Mouse (Mus musculus): ENCODE data around the gene Gldc. TPM values are rescaled to one million over a fixed set of nuclear protein-coding genes. Genes with fewer than 3 reads are reported as not detected.

Gene Gldc
- total RNA-seq, 2 experiments from 2014 or later: 21.8 to 22.1 TPM

DNA sequence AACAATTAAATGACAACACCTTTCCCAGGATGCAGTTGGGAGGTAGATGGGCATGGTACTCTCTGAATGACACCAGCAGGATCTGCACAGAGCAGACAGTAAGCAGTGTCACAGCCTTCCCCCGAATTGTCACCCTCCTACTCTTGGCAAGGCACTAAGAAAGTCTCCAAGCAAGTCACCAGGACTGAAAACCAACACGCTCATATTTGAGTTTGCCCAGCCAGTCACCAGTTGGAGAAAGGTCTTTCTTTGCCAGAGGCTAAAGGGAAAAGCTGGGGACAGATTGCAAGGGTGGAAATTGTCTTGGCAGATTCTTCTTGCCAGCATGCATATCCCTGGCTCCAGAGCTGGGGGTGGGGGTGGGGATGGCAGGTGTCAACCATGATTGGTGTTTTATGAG, 11.0 kb downstream of the Gldc start:
- peak in 1 of 2 experiments; percentile 9 for DNase-seq (ENCODE audit: low spot score in 2 of 2)
- intact Hi-C loops (cut with DNase I): no loop called here

DNA sequence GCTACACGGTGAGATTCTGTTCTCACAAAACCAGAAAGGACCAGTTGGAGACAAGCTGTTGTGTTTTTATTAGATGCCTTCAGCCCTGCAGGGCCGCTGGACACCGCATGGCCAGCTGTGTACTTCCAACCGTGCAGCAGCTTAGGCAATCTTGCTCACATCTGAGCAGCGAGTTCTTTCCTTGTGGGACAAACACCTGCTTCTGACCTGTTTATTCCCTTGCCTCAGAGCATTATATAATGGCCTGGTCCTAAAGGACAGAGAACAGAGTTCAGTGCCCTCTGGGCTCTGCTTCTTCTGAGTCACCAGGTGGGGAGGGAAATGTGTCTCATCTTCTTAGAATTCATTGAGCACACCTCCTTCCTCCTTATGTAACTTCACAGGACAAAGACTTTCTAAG, 12.4 kb downstream of the Gldc start:
- no peak for DNase-seq (ENCODE audit: low spot score in 2 of 2)
- intact Hi-C loops (cut with DNase I): no loop called here

DNA sequence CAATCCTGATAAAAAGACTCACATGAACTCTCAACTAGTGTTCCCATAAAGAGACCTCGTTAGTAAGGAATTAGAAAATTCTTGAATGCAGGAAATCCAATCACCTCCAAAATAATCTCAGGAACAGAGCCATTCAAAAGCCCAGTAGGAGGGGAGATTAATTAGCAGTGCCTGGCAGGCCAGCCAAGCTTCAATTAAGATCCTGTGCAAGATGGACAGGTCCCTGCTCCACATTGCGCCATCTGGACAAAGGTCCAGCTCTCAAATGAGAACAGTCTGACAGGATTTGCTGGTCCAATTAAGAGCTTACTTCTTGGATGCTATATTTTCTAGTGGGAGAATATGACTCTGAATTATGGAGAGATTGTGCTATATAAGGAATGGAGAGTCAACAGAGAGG, 15.2 kb downstream of the Gldc start:
- intact Hi-C loops (cut with DNase I): no loop called here
- DNase-seq (ENCODE audit: low spot score in 2 of 2): peak in 1 of 2 experiments; percentile 58

DNA sequence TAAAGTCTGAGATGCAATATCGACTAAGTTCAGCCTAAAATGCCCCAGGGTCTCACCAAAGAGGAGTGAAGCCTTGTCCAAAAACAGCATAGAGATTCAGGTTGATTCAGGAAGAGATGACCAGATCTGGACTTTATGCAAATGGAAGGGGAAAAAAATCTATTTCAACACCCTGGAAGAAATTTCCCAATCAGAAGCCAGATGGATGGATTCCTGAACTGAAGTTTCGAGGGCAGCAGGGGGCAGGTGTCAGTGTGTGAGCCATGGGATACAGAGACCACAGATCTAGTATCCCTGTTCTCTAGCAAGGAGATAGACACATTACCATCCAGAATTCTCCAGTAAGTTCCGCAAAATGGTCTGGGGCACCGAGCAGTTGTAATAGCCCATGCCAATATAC, 17.0 kb downstream of the Gldc start:
- intact Hi-C loops (cut with DNase I): no loop called here

DNA sequence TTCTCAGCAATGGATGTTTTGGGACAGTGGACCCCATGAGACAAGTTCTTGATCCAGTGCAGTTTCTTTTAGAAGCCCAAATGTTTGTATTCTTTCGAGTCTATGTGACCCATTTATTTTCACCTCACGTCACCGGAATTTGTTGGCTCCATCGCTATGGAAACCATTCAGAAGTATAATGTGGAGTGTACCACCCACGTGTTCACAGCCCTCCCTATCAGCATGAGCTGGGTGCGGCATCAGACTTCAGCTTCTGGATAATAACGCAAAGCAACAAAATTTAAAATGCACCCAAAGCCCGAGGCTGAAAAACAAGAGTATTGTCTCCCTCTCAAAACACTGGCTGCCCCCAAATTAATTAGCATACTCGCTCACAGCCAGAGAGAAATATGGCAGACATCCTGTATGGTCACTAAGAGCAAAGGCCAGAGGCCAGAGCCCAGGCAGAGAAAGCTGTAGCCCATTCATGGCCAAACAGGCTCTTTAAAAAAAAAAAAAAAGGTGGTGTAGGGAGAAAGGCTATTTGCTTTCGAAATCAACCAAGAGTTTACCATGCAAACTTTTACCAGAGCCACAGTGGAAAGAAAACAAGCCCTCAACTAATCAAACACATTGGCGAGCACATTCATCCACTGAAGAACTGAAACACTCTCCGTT, 18.1 kb downstream of the Gldc start:
- intact Hi-C loops (cut with DNase I): no loop called here
- peak; percentile 57 to 79 for DNase-seq (ENCODE audit: low spot score in 2 of 2)

More for the DNA sequence above, 17.0 kb downstream of the Gldc start:
- DNase-seq (ENCODE audit: low spot score in 2 of 2): no peak

DNA sequence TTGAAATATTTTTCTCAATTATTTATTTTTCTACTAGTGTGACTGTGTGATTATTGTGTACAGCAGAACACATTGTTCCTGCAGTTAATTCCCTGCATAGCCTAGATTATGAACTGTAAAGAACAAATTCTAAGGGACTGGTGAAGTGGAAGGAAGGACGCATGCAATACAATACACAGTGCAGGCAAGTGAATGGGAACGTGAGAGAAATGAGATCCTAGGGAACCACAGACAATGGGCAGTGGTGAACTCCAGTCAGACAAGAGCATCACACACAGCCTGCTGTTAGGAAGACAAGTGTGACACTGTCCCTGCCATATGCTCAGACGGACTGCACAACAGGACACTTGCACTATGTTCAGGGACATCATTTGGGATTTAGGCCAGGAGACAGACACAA, 21.5 kb downstream of the Gldc start:
- DNase-seq (ENCODE audit: low spot score in 2 of 2): no peak
- intact Hi-C loops (cut with DNase I): no loop called here

DNA sequence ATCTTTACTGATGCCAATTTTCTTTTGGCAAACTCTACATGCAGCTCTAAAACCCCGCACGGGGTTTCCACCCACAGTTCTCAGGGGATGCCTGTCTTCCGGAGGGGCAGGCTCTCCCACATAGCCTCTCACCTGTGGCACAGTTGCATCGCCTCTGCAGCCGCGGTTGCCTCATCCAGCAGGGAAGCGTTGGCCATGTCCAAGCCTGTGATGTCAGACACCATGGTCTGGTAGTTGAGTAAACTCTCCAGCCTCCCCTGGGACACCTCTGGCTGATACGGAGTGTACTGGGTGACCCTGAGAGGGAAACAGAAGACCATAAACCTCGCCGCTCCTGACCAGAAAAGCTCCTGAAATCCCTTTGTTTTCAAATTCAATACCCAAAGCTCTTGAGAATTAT, 23.9 kb downstream of the Gldc start:
- DNase-seq (ENCODE audit: low spot score in 2 of 2): no peak
- intact Hi-C loops (cut with DNase I): no loop called here

DNA sequence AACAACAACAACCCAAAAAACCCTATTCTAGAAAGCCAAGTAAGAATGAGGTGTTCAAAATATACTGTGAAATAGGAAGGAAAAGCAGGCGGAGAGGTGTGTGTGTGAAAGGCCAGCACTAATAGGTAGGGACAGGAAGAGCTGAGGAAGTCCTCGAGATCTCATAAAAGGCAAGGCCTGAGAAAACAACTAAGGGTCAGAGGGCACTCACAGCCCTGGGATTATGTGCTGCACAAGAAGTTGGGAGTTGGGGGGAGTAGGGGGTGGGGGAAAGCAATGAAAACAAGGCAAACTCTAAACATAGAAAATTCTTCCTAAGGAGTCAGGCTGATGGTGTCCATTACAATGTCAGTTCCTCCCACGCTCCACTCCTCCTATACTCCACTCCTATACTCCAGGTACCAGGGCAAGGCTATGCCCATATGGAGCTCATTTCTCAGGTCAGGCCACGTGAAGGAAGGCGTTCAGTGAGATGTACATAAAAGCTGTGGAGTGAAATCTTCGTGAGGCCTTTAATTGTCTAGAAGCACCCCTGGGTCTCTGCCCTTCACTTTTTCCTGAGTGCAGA, 25.9 kb downstream of the Gldc start:
- DNase-seq (ENCODE audit: low spot score in 2 of 2): no peak
- intact Hi-C loops (cut with DNase I): no loop called here

DNA sequence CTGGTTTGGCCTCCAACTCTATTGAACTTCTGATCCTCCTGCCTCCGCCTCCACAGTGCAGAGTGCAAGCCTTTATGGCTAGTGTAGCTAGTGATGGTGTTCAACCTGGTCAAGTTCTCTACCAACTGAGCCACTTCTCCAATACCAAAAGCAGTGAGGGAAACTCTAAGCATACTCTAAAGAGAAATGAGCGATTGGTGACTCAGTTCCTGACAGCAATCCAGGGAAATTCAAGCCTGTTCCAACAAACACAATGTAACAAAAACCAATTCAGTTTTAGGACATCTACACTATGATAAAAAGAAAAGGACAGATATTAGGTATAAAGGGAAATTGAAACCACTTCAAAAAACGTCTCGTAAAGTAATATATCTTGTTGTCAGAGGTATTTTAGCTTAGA, 27.9 kb downstream of the Gldc start:
- DNase-seq (ENCODE audit: low spot score in 2 of 2): no peak
- intact Hi-C loops (cut with DNase I): no loop called here

DNA sequence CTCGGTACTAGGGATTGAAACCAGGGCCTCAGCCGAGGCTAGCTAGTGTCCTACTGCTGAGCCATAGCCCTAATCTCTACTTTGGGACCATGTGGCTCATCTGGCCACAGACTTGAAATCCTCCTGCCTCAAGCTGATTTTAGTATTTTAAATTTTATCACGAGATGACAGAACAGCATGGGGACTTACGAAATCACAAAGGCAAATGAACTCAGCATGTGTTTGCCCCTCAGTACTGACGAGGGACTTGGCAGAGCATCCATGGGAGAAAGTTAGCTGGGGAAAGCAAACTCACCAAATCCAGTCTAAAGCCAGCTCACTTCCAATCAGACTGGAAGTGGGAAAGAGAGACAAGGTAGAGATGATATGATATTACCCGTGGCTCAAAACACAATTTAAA, 28.5 kb downstream of the Gldc start:
- intact Hi-C loops (cut with DNase I): no loop called here
- no peak for DNase-seq (ENCODE audit: low spot score in 2 of 2)

DNA sequence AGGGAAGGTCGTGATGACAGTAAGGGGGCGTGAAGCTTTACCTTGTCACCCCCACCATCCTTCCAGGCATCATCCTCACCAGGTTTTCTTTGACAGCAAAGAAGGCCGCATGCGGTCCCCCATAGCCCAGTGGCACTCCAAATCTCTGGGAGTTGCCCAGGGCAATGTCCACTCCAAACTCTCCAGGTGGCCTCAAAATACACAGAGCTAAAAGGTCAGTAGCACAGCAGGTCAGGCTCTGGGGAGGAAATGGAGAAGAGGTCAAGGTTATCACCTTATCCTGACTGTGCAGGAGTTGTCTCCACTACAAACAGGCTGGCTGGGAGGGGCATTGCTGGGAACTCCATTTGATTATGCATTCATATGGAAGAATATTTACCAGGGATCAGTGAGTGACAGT, 30.1 kb downstream of the Gldc start:
- intact Hi-C loops (cut with DNase I): no loop called here
- no peak for DNase-seq (ENCODE audit: low spot score in 2 of 2)

DNA sequence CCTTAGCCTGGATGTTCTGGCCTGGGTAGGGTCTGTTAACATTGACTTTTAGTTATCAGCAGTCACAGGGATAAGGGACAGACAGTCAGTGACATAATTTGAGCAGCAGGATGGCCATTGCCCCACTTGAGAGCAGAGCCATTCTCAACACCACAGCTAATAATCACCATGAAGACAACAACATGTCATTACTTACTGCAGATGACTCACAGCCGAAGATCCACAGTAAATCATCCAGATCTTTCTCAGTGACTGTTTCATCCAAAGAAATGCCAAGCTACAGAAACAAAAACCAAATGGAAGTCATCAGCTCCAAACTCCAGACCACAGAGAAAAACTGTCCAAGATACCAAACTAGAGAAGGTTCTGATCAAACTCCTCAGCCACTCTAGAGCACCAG, 38.9 kb downstream of the Gldc start:
- no peak for DNase-seq (ENCODE audit: low spot score in 2 of 2)
- intact Hi-C loops (cut with DNase I): no loop called here

DNA sequence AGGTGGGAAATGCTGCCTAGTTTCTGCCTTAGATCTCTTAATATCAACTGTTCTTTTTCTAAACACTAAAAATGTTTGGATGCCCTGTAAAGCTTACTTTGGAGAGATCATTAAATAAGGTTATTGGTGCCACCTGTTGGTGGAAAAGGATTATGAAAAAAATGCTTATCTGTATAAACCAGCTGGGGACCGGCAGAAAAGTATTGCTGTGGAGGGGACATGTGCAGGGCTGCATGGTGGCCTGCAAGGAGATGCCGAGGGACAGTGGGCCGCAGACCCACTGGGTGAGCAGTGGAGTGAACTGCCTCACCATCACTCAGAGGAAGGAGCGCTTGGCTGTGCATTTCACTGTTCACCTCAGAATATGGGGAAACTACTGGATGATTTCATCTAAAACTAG, 47.1 kb downstream of the Gldc start:
- peak in 1 of 2 experiments; percentile 65 for DNase-seq (ENCODE audit: low spot score in 2 of 2)
- intact Hi-C loops (cut with DNase I): loop anchor here (5.0 to 10.0 kb wide), 3 partner anchors 143 to 446 kb away; no protein-coding TSS in a partner anchor

DNA sequence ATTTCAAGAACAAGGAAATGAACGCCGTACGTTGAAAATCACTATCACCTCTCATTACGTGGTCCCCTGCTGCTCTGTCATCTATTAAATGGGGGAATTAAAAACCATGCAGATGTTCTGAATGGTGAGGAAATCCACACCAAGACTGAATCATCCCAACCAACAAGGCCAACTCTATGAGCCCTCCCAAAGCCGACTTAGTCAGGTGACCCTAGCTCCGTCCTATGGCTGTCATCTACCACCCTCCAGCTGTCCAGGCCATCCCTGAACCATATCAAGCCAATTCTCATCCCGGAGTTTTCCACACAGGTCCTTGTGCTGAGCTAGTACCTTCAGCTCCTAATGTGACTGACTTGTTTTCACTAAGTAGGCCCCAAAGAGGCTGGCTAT, 49.6 kb downstream of the Gldc start:
- no peak for DNase-seq (ENCODE audit: low spot score in 2 of 2)
- intact Hi-C loops (cut with DNase I): loop anchor here (5.0 to 10.0 kb wide), 3 partner anchors 141 to 443 kb away; no protein-coding TSS in a partner anchor

DNA sequence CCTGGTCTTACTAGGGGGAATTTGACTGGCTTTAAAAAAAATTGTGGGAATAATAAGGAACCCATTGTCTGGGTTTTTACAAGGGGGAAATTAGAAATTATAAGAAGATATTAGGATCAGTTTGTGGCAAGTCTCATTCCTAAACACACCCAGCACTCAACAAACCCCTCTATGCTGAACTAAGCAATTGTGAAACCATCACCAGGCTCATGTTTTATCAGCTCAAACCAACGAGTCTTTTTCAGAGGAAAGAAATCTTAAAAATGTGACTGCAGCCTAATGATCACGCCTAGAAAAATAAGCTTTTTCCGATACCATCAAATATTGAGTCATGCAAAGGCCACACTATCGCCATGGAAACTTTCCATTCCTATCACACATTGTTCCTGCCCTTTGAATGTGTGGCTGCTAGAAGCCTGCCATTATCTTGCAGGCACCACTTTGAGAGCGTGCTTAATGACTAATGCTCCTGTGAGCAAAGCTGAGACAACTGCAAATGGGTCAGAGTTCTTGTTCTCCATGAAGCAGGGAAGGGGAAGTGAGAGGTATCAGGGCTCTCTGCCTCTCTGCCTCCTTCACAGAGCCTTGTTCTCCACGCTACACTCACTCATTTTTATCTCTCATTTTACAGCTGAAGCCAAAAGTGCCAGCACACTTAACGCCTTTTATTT, 50.1 kb downstream of the Gldc start:
- intact Hi-C loops (cut with DNase I): loop anchor here (5.0 to 10.0 kb wide), 3 partner anchors 140 to 443 kb away; no protein-coding TSS in a partner anchor
- DNase-seq (ENCODE audit: low spot score in 2 of 2): no peak

DNA sequence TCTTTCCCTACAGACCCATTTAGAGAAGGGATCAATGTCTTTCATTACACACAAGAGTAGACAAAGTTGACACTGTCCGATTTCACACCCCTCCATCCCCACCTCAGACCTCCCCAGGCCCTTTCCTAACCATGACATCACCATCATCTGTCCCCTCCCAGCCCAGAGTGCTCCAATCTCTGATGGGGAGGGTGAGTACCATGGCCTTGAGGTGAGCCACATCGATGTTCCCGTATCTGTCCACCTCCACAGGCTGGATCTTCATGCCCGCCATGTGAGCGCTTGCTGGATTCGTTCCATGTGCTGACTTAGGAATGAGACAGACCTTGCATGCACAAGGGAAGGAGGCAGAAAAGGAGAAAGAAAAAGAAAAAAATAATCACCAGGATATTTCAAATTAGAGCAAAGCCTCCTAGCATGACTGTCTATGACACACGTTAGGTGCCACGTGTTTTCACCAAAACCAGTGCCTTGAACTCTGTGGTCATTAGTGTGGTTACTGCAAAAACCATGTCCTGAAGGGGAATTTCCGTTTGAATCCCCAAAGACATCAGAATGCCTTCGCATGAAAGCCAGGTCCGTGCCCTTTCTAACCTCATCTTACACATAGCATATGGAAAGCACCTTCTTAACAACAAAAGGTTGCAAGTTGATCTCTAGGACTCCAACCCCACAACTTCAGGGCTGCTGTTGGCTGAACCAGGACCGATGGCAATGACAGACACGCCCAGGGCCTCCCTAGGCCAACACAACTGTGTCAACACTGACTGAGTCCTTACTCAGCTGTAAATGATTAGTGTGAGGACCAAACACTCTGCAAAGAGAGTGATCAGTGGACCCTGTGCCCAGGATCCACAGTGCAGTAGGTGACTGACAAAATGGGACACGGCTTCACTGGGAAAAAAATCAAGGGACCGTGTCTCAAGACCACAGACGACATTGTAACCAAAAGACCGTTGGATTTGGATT, 56.6 kb downstream of the Gldc start:
- DNase-seq (ENCODE audit: low spot score in 2 of 2): peak in 1 of 2 experiments; percentile 60
- intact Hi-C loops (cut with DNase I): no loop called here

DNA sequence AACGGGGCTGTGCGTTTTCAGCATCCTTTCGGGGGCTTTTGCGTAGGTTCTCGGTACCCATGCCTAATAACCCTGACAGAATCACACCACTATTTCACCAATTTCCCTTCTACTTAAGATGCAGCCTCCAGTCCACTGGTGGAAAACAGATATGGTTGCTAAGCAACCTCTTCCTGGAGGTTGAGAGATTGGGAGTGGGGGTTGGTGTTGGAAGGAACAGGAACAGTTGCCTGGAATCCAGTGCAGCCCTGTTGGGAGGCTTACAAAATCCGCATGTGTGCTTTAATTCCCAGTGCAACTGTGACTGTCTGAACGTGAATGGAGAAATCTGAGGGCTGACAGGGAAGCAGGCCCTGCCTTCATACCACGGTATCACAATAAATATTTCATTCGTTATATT, 57.5 kb downstream of the Gldc start:
- intact Hi-C loops (cut with DNase I): no loop called here
- peak; percentile 59 to 87 for DNase-seq (ENCODE audit: low spot score in 2 of 2)

DNA sequence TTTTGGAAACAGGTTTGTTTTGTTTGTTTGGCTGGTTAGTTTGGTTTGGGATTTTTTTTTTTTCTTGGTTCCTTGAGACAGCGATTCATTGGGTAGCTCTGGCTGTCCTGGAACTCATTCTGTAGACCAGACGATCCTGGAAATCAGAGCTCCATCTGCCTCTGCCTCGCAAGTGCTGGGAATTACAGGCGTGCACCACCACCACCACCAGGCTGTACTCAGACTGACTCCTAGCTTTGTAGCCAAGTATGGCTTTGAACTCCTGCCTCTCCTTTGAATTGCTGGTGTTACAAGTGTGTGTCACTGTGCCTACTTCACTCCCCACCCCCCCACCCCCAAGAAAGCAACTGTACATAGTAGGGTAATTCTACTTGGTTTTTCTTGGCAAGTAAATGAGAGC, 58.0 kb downstream of the Gldc start:
- DNase-seq (ENCODE audit: low spot score in 2 of 2): no peak
- intact Hi-C loops (cut with DNase I): no loop called here

DNA sequence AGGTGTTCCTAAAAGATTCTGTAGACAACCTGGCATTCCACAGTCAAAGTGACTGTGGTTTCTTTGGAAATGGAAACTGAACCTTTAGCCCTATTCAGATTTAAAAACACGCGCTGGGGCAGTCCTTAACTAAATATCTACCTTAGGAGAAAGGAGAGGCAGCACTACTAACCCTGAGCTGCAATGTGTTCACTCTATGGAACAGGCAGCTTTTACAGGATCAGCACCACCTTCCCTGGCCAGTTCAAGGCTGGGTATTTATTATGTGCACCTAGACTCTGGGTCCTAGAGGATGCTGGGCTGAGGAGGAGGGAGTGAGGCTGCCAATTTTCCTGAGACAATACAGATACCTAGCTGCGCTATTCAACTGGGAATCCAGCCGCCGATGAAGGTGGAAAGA, 59.6 kb downstream of the Gldc start:
- no peak for DNase-seq (ENCODE audit: low spot score in 2 of 2)
- intact Hi-C loops (cut with DNase I): no loop called here

DNA sequence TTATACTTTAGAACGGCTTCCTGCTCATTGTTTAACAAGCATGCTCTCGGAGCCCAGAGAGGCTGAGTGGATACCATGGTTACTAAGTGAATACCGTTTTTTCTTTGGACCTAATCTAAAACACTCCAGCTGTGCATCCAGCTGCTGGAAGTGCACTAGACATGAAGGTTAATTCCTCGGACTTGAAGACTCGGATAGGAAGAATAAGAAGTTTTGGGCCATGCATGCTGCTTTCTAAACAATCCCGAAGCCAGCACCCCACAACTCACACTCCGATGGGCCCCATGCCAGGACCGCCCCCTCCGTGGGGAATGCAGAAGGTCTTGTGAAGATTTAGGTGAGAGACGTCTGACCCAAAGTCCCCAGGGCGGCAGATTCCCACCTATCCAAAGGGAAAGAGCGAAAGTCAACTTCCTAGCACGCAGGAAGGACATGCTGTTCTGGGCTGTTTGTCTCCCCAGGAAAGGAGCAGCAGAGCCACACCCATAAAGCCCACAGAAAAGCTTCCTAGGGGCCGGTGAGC, 60.2 kb downstream of the Gldc start:
- intact Hi-C loops (cut with DNase I): no loop called here

More for the DNA sequence above, 60.2 kb downstream of the Gldc start:
- no peak for DNase-seq (ENCODE audit: low spot score in 2 of 2)
